Mouse (Mus musculus): ENCODE results near the gene Ttc41. TPM values are rescaled to one million over a fixed set of nuclear protein-coding genes. Genes with fewer than 3 reads are reported as not detected.

Gene Ttc41
- polyA plus RNA-seq, 1 experiment = 1.7 TPM

- TF ChIP-seq CTCF (IDR thresholded peaks at IDR 0.05; ENCODE audit: extremely low read depth, insufficient read depth, low read length) (no peak), POLR2A (IDR thresholded peaks at IDR 0.05; ENCODE audit: extremely low read depth, insufficient read depth, low read length) (no peak)
These were observed 59.8 kb downstream of the Ttc41 start for GRCm38 (mm10) chr10:86765344-86765966.

GRCm38 (mm10) chr10:86769216-86769615, 63.6 kb downstream of the Ttc41 start:
- Histone ChIP-seq H3K4me1 (ENCODE audit: control insufficient read depth, insufficient read depth, low read length) (peaks cover 2% of the 10 kb centered on the region; the same call in 1 of the 2 replicates), H3K27ac (ENCODE audit: insufficient read depth, low read length) (no peak overlapping the region), H3K4me3 (ENCODE audit: insufficient read depth, low read length) (no peak overlapping the region)
- no peak for TF ChIP-seq CTCF (IDR thresholded peaks at IDR 0.05; ENCODE audit: extremely low read depth, insufficient read depth, low read length)
- no peak for TF ChIP-seq POLR2A (IDR thresholded peaks at IDR 0.05; ENCODE audit: extremely low read depth, insufficient read depth, low read length)

More at GRCm38 (mm10) chr10:86765344-86765966, 59.8 kb downstream of the Ttc41 start:
- Histone ChIP-seq H3K4me3 (ENCODE audit: insufficient read depth, low read length) (no peak overlapping the region), H3K27ac (ENCODE audit: insufficient read depth, low read length) (no peak overlapping the region), H3K4me1 (ENCODE audit: control insufficient read depth, insufficient read depth, low read length) (peaks cover 2% of the 10 kb centered on the region; the same call in 1 of the 2 replicates)

GRCm38 (mm10) chr10:86769797-86770196, 64.2 kb downstream of the Ttc41 start:
- Histone ChIP-seq H3K27ac (ENCODE audit: insufficient read depth, low read length) (no peak overlapping the region), H3K4me1 (ENCODE audit: control insufficient read depth, insufficient read depth, low read length) (peaks cover 2% of the 10 kb centered on the region; the same call in 1 of the 2 replicates), H3K4me3 (ENCODE audit: insufficient read depth, low read length) (no peak overlapping the region)
- no peak for TF ChIP-seq POLR2A (IDR thresholded peaks at IDR 0.05; ENCODE audit: extremely low read depth, insufficient read depth, low read length)

- H3K4me3 ChIP-seq (ENCODE audit: insufficient read depth, low read length) = no peak overlapping the region
- H3K4me1 ChIP-seq (ENCODE audit: control insufficient read depth, insufficient read depth, low read length) = no peaks in the 10 kb centered on the region
- H3K27ac ChIP-seq (ENCODE audit: insufficient read depth, low read length) = no peak overlapping the region
- TF ChIP-seq CTCF (IDR thresholded peaks at IDR 0.05; ENCODE audit: extremely low read depth, insufficient read depth, low read length) (no peak), POLR2A (IDR thresholded peaks at IDR 0.05; ENCODE audit: extremely low read depth, insufficient read depth, low read length) (no peak)
These were observed 66.1 kb downstream of the Ttc41 start for GRCm38 (mm10) chr10:86771701-86772100.

GRCm38 (mm10) chr10:86772231-86772631, 66.6 kb downstream of the Ttc41 start:
- no peak overlapping the region for H3K4me3 ChIP-seq (ENCODE audit: insufficient read depth, low read length)
- H3K4me1 ChIP-seq (ENCODE audit: control insufficient read depth, insufficient read depth, low read length) = no peaks in the 10 kb centered on the region
- TF ChIP-seq POLR2A (IDR thresholded peaks at IDR 0.05; ENCODE audit: extremely low read depth, insufficient read depth, low read length) (no peak), CTCF (IDR thresholded peaks at IDR 0.05; ENCODE audit: extremely low read depth, insufficient read depth, low read length) (no peak)
- no peak overlapping the region for H3K27ac ChIP-seq (ENCODE audit: insufficient read depth, low read length)

GRCm38 (mm10) chr10:86773360-86773759, 67.7 kb downstream of the Ttc41 start:
- Histone ChIP-seq H3K27ac (ENCODE audit: insufficient read depth, low read length) (no peak overlapping the region), H3K4me3 (ENCODE audit: insufficient read depth, low read length) (no peak overlapping the region), H3K4me1 (ENCODE audit: control insufficient read depth, insufficient read depth, low read length) (peaks cover 1% of the 10 kb centered on the region; the same call in 1 of the 2 replicates)
- TF ChIP-seq POLR2A (IDR thresholded peaks at IDR 0.05; ENCODE audit: extremely low read depth, insufficient read depth, low read length) = no peak
- TF ChIP-seq CTCF (IDR thresholded peaks at IDR 0.05; ENCODE audit: extremely low read depth, insufficient read depth, low read length) = no peak

- no peak overlapping the region for H3K27ac ChIP-seq (ENCODE audit: insufficient read depth, low read length)
- peaks cover 3% of the 10 kb centered on the region; the same call in 1 of the 2 replicates for H3K4me1 ChIP-seq (ENCODE audit: control insufficient read depth, insufficient read depth, low read length)
- no peak overlapping the region for H3K4me3 ChIP-seq (ENCODE audit: insufficient read depth, low read length)
- no peak for TF ChIP-seq POLR2A (IDR thresholded peaks at IDR 0.05; ENCODE audit: extremely low read depth, insufficient read depth, low read length)
- no peak for TF ChIP-seq CTCF (IDR thresholded peaks at IDR 0.05; ENCODE audit: extremely low read depth, insufficient read depth, low read length)
These were observed 70.7 kb downstream of the Ttc41 start for GRCm38 (mm10) chr10:86776281-86776680.

GRCm38 (mm10) chr10:86777614-86778319, 72.2 kb downstream of the Ttc41 start:
- Histone ChIP-seq H3K4me3 (ENCODE audit: insufficient read depth, low read length) (peak overlapping the region; percentile 64), H3K27ac (ENCODE audit: insufficient read depth, low read length) (peak overlapping the region; percentile 81), H3K4me1 (ENCODE audit: control insufficient read depth, insufficient read depth, low read length) (peaks cover 3% of the 10 kb centered on the region; the same call in 1 of the 2 replicates)
- TF ChIP-seq POLR2A (IDR thresholded peaks at IDR 0.05; ENCODE audit: extremely low read depth, insufficient read depth, low read length) = no peak
- TF ChIP-seq CTCF (IDR thresholded peaks at IDR 0.05; ENCODE audit: extremely low read depth, insufficient read depth, low read length) = no peak

- Histone ChIP-seq H3K27ac (ENCODE audit: insufficient read depth, low read length) (peak within 1 kb of the TSS; percentile 81), H3K4me3 (ENCODE audit: insufficient read depth, low read length) (peak within 1 kb of the TSS; percentile 64), H3K4me1 (ENCODE audit: control insufficient read depth, insufficient read depth, low read length) (peaks cover 3% of the 10 kb centered on the region; the same call in 1 of the 2 replicates)
- TF ChIP-seq POLR2A (IDR thresholded peaks at IDR 0.05; ENCODE audit: extremely low read depth, insufficient read depth, low read length) = peak; percentile 88
- TF ChIP-seq CTCF (IDR thresholded peaks at IDR 0.05; ENCODE audit: extremely low read depth, insufficient read depth, low read length) = no peak
These were observed 72.9 kb downstream of the Ttc41 start, which contains the start of gene Nt5dc3 for GRCm38 (mm10) chr10:86778398-86779116. Gene Nt5dc3, plus strand, starts transcription at chr10:86779005.

Data from cortical plate, adult 2 months (tissue).